Mouse (Mus musculus) fat pad, adult 2 months (tissue): Measurements from ENCODE around the gene Gm10217.

Source experiments
- DNase-seq: peaks from one replicate; pipeline ENCODE4 v3.0.0-alpha.2; 2011; ENCODE audit warnings: low read depth, low spot score; ENCODE audit errors: extremely low read depth

Gm10217 gene

DNA sequence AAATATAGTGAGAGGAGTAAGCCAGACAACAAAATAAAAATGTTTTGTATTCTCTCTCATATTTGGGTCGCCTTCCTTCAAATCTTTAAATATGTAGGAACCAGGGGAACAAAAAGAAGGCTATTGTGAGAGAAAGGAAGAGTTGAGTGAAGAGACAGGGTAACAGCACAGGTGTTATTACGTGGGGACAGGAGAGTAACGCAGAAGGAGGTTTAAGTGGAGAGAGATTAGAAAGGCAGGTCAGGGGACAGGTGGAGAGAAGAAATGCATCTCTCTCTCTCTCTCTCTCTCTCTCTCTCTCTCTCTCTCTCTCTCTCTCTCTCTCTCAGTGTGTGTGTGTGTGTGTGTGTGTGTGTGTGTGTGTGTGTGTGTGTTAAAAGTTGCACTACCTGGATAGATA lies at the start of gene Gm10217:
Gene Gm10217, plus strand, starts transcription at position 301 of the 400 bp plus-strand sequence.
- DNase-seq = no peak

DNA sequence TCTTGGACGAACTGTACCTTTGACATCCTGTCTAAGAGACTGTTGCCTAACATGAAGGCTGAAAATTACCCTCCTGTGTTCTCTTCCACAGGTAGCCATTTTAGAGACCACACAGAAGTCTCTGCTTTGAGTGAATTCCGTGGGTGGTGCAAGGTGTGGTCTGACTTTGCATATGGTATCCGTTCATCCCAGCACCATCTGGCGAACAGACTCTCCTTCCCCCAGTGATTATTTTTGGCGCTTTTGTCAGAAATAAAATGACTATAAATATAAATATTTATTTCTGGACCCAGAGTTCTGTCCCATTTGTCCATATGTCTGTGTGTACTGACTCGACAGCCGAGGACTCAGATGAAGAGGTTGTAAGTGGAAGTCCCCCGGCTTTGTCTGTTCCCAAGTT lies 39.3 kb upstream of the Gm10217 start:
- DNase-seq = no peak

DNA sequence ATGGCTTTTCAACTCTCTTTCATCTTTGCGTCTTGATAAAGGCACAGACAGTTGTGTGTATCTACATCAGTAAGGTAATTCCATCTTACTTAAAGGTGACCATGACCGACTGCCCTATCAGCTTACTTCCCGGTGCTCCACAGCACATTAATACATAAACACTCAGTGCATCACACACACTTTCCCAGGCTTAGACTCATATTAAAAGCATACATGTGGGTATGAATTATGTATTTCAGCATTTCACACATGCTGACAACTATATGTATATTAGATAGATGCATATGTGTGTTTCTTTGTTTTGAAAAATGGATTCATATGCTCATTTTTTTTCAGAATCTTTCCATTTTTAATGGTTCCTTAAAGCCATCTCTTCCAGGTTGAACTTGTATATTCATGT lies 23.8 kb upstream of the Gm10217 start:
- no peak for DNase-seq

DNA sequence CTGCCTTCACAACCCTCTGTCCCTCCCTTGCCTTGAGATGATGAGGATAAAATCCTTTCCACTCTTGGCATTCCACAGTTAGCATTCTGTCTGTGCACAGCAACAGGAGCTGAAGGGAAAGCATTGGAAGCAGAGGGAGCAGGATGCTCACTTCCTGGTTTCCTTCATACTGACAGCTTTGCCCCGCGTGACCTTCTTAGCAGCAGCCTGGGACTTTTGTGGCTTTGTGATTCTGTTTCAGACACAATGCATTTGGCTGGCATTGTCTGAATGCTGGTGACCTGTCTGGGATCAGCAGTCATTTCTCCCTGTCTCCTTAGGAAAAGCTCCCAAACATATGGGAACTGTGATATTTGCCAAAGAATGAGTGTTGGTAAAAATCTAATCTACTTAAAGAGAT lies 4.8 kb upstream of the Gm10217 start:
- DNase-seq = no peak

DNA sequence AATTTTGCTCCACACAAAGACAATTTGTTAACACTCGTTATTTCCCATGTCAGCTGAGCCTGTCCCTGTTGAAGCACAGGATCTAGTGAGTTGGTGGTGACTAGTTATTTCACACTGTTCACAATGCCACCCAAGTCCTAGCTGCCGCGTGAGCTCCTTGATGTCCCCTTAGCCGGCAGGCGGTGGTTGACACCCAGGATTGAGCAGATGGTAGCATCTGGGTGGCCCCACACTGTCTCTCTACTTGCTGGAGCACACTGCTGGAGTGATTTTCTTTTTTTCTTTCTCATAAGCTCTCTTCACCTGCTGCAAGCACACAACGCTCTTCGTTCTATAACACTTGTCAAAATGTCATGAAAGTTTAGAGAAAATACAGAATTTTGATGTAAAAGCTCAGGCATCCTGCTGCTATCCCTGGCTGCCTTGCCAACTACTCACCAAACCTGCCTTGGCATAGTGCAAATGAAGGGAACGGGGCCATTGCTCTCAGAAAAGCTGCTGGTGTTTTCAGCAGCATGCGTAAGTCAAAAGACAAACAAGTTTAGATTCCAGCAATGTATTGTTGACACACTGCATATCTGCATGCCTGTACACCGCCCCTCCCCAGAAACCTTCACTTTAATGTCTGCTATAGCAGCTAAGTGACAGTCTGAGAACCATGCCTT lies 3.4 kb upstream of the Gm10217 start:
- no peak for DNase-seq

DNA sequence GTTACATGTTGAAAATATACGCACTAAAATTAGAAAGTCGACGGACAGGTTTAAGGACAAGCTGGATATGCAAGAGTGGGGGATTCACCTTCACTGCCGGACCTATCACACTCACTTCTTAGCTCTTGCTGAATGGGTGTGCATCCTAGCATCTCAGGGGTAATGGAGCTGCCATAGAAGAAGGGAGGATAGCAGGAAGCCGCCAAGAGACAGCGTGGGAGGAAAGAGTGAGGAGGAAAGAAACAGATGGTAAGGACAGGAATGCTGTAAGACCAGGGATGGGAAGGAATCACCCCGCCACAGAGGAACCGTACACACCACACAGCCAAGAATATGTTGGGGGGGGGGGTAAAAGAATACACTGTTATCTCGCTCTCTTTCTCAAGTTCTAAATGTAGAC lies 1.1 kb downstream of the Gm10217 start:
- DNase-seq = no peak

DNA sequence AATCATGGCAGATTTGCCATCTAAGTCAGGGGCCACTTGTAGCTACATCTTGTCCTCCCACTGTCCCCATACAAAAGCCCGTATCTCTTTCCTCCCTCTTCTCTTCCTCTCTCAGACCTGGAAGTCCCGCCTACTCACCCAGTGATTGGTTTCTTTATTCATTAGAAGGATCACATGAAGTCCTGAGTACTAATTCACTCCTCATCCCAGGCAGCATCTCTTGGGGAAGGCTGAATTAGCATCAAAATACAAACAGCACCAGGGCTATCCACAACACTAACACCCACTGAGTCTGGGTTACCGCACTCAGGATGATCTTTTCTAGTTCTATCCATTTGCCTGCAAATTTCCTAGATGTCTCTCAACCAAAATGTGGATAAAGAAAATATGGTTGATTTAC lies 4.0 kb downstream of the Gm10217 start:
- no peak for DNase-seq

DNA sequence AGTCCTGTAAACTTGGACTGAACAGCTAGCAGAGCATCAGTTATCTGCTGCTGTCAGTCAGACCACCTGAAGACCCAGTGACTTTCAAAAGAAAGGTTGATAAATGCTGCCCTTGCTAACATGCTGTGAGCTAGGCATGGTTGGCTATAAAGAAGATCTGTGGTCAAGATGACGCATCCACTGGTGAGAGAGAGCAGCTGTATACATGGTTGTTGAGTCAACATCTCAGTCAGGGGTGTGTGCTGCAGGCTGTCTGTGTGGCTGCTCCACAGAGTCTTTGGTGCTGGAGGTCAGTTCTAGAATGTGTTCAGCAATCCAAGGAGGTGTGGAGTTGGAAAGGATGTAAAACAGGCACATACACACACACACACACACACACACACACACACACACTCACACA lies 12.2 kb downstream of the Gm10217 start:
- DNase-seq = no peak

DNA sequence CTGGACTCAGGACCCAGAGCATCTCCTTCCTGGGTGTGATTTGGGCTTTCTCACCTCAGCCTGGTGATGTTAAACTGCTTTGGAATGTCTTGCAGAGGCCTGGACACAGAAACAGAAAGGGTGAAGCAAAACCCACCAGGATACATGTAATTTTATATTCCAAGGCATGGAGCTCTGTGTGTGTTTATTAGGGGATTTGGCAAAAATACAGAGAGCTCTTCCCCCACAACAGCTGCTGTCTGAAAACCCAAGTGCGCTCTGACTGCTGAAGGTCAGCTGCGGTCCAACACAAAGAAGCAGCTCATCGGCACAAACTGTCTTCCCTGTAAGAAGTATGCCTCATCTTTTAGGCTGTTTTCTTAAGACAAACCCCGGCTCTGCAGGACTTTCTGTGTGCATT lies 15.9 kb downstream of the Gm10217 start:
- no peak for DNase-seq

DNA sequence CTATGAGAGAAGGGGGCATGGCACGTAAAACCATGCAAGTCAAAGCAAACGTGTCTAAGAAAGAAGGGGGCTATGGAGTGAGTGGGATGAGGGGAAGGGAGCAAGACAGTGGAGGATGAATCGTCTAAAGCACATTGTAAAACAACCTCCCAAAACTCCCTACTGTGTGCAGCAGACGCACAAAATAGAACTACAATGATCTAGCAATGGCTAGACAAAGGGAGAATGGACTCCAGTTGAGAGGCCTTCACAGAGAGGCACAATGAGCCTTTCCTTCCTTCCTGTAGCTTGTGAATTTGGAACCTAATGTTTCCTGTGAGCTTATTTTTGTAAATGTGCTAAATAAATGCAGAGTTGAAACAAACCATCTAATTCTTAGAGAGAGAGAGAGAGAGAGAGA lies 22.7 kb downstream of the Gm10217 start:
- DNase-seq = no peak

DNA sequence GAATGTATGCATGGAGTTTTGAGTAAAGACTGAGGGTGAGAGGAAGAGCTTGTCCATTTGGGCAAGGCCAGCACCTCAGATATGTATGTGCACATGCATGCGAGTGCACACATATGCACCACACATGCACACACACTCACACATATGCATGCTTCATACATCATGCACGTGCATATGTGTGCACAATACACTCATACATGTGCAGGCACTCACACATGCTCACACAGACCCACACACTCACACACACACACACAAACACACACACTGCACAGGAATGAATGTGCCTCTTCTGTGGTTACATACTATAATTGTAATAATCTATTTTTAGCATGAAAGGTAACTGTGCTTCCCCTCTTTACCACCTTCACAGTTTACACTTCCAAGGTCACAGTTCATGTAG lies 35.1 kb downstream of the Gm10217 start:
- DNase-seq = no peak

DNA sequence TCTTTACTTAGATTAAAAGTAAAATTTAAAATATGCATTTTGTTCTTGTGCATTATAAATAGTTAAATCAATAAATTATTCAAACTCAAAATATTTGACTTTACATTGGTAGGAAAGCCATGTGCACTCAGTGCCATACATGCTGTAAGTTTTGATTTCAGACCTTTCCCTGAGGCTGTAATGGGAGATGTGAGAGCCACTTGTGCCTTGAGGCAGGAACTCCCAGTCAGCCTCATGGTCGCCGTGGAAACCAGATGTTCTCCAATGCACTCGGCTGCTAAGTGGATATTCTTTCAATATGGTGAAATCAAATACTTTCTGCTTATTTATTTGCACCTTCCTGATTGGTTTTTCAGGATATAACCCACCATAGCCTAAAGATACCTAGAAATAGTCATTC lies 35.6 kb downstream of the Gm10217 start:
- DNase-seq = no peak
